Mouse (Mus musculus): ENCODE measurements around the gene Tbcel. TPM values are rescaled to one million over a fixed set of nuclear protein-coding genes. Genes with fewer than 3 reads are reported as not detected.

The Tbcel gene
- polyA plus RNA-seq, 1 experiment from 2014 or later: 4.4 TPM

DNA sequence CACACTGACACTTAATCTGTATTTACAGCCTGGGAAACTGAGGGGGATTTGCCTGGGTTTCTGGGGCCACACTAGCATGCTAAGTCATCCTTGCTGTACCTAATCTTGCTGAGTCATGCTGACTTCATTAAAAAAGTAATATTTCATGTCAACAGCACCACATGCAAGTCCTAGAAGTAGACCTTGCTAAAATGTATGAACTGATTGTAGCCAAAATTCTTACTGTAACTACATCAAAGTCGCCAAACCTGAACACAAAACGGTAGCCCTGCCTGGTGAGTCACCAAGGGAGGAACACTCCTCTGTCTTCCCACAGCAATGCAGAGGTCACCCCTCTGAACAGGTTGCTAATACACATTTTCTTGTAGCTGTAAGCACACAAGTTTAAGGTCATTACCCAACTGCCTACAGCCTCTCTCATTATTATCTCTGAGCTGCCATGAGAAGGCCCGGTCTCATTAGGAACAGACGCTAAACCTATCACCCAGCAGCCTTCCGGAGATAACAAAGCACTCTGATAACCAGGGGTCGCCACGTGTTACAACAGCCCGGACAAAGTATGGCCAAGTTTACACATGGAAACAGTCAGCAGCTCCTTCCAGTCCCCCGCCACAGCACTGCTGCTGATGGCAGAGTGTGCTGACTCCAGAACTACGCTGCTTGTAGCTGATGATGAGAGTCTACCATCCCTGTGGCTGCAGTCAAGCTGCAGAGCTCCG lies 46.1 kb downstream of the Tbcel start:
- Histone ChIP-seq H3K4me1 (peaks cover 10% of the 10 kb centered on the region), H3K9me3 (no peaks in the 10 kb centered on the region), H3K36me3 (replicated peaks) (no peaks in the 10 kb centered on the region), H3K27ac (no peak overlapping the region), H3K27me3 (replicated peaks) (no peaks in the 10 kb centered on the region), H3K4me2 (no peak overlapping the region), H3K4me3 (no peak overlapping the region), H3K9ac (no peak overlapping the region)
- 83% methylated on average over 11 of the region's 11 CpGs for WGBS
- no peak for ATAC-seq (replicated peaks)

- no peaks in the 10 kb centered on the region for H3K36me3 ChIP-seq (replicated peaks)
- H3K27ac ChIP-seq: no peak overlapping the region
- WGBS: 87% methylated on average over 10 of the region's 10 CpGs
- ATAC-seq (replicated peaks): no peak
- peaks cover 10% of the 10 kb centered on the region for H3K4me1 ChIP-seq
- no peaks in the 10 kb centered on the region for H3K9me3 ChIP-seq
- no peak overlapping the region for H3K9ac ChIP-seq
- no peaks in the 10 kb centered on the region for H3K27me3 ChIP-seq (replicated peaks)
- no peak overlapping the region for H3K4me2 ChIP-seq
- no peak overlapping the region for H3K4me3 ChIP-seq
These were observed 47.3 kb downstream of the Tbcel start for GRCm38 (mm10) chr9:42460353-42460752.

- H3K9me3 ChIP-seq: no peaks in the 10 kb centered on the region
- H3K4me3 ChIP-seq: no peak overlapping the region
- ATAC-seq (replicated peaks): no peak
- H3K4me2 ChIP-seq: no peak overlapping the region
- 91% methylated on average over 6 of the region's 6 CpGs for WGBS
- peaks cover 10% of the 10 kb centered on the region for H3K4me1 ChIP-seq
- H3K9ac ChIP-seq: no peak overlapping the region
- no peak overlapping the region for H3K27ac ChIP-seq
- no peaks in the 10 kb centered on the region for H3K27me3 ChIP-seq (replicated peaks)
- H3K36me3 ChIP-seq (replicated peaks): no peaks in the 10 kb centered on the region
These were observed 47.9 kb downstream of the Tbcel start for GRCm38 (mm10) chr9:42459736-42460135.

- Histone ChIP-seq H3K27ac (no peak overlapping the region), H3K4me3 (no peak overlapping the region), H3K9ac (no peak overlapping the region), H3K4me2 (no peak overlapping the region), H3K9me3 (no peaks in the 10 kb centered on the region), H3K27me3 (replicated peaks) (no peaks in the 10 kb centered on the region), H3K4me1 (peaks cover 10% of the 10 kb centered on the region), H3K36me3 (replicated peaks) (no peaks in the 10 kb centered on the region)
- no peak for ATAC-seq (replicated peaks)
- 68% methylated on average over 9 of the region's 9 CpGs for WGBS
These were observed 48.7 kb downstream of the Tbcel start for GRCm38 (mm10) chr9:42458741-42459515.

DNA sequence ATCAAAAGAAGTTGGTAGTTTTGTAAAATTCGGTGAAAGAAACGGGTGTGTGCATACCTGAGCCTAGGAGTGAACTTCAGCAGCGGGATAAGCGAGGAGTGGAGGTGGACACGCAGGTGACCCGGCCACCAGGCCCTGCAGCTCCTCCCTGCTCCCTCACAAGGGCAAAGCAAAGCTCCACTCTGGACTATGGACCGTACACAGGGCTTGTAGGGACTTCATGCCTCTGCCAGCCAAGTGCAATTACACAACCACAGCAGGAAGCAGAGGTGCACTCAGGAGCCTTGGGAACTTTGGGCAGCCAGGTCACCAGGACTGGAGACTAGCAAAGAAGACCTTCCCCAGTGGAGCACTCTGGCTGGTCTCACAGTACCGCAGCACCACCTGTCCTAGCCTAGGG lies 50.1 kb downstream of the Tbcel start:
- Histone ChIP-seq H3K4me2 (no peak overlapping the region), H3K27ac (no peak overlapping the region), H3K4me3 (no peak overlapping the region), H3K4me1 (0 out of 2 replicates have a peak, but pooled peaks cover 3% of the 10 kb centered on the region), H3K9me3 (no peaks in the 10 kb centered on the region), H3K36me3 (replicated peaks) (no peaks in the 10 kb centered on the region), H3K9ac (no peak overlapping the region), H3K27me3 (replicated peaks) (no peaks in the 10 kb centered on the region)
- no peak for ATAC-seq (replicated peaks)
- 95% methylated on average over 8 of the region's 8 CpGs for WGBS

- Histone ChIP-seq H3K27me3 (replicated peaks) (no peaks in the 10 kb centered on the region), H3K9ac (no peak overlapping the region), H3K36me3 (replicated peaks) (peaks cover 12% of the 10 kb centered on the region; the same call in 1 of the 2 replicates), H3K27ac (no peak overlapping the region), H3K9me3 (no peaks in the 10 kb centered on the region), H3K4me2 (no peak overlapping the region), H3K4me1 (0 out of 2 replicates have a peak, but pooled peaks cover 3% of the 10 kb centered on the region), H3K4me3 (no peak overlapping the region)
- WGBS: 87% methylated on average over 8 of the region's 8 CpGs
- no peak for ATAC-seq (replicated peaks)
These were observed 53.2 kb downstream of the Tbcel start for GRCm38 (mm10) chr9:42454364-42454763.

DNA sequence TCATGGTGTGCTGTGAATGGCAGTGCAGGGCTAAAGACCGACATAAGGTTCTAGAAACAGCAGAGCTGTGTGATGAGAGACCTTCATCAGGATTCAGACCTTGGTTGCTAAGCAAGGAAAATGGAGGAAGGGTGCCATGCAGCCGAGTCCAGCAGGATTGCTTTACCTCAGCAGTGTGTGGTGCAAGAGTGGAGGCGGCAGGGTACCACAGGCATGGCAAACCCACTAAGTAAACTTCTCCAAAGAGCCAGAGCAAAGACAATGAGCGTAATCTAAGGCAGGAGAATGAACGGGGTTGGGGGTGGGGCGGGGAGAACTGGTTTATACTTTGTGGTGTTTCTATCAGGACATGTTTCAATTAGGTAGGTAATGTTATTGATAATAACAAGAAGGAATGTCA lies 58.6 kb downstream of the Tbcel start:
- H3K27me3 ChIP-seq (replicated peaks): no peaks in the 10 kb centered on the region
- H3K4me2 ChIP-seq: no peak overlapping the region
- H3K9me3 ChIP-seq: no peaks in the 10 kb centered on the region
- H3K4me3 ChIP-seq: no peak overlapping the region
- H3K36me3 ChIP-seq (replicated peaks): peaks cover 14% of the 10 kb centered on the region; the same call in 1 of the 2 replicates
- H3K4me1 ChIP-seq: no peaks in the 10 kb centered on the region
- H3K27ac ChIP-seq: no peak overlapping the region
- no peak for ATAC-seq (replicated peaks)
- WGBS: 92% methylated on average over 6 of the region's 6 CpGs
- H3K9ac ChIP-seq: no peak overlapping the region

GRCm38 (mm10) chr9:42442100-42442499 lies 65.5 kb downstream of the Tbcel start:
- Histone ChIP-seq H3K27me3 (replicated peaks) (no peaks in the 10 kb centered on the region), H3K4me3 (no peak overlapping the region), H3K36me3 (replicated peaks) (peaks cover 27% of the 10 kb centered on the region), H3K9ac (no peak overlapping the region), H3K9me3 (no peaks in the 10 kb centered on the region), H3K4me1 (no peaks in the 10 kb centered on the region), H3K4me2 (no peak overlapping the region), H3K27ac (no peak overlapping the region)
- 95% methylated on average over 8 of the region's 8 CpGs for WGBS
- no peak for ATAC-seq (replicated peaks)

DNA sequence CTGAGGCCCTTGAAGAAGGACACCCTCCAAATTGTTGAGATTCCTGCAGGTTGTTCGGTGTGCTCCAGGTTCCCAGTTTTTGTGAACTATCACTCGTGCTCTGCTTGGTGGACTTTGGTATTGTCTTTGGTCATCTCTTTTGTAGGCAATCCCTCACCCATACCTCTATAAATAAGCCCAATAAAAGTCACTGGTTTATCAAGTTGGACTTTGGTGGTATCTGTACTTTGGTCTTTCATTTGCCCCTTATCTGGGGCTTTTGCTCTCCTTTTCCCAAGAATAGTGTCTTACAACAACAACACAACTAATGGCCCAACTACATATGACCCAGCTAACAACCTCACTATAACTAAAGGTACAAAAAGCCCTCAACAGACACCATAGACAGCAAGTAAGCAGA lies 66.4 kb downstream of the Tbcel start:
- H3K27me3 ChIP-seq (replicated peaks): no peaks in the 10 kb centered on the region
- no peak overlapping the region for H3K9ac ChIP-seq
- 95% methylated on average over 2 of the region's 2 CpGs for WGBS
- ATAC-seq (replicated peaks): no peak
- H3K4me1 ChIP-seq: no peaks in the 10 kb centered on the region
- H3K27ac ChIP-seq: no peak overlapping the region
- no peak overlapping the region for H3K4me3 ChIP-seq
- no peaks in the 10 kb centered on the region for H3K9me3 ChIP-seq
- peaks cover 34% of the 10 kb centered on the region for H3K36me3 ChIP-seq (replicated peaks)
- no peak overlapping the region for H3K4me2 ChIP-seq

GRCm38 (mm10) chr9:42439446-42439845 lies 68.2 kb downstream of the Tbcel start:
- WGBS: 32% methylated on average over 4 of the region's 4 CpGs
- Histone ChIP-seq H3K9ac (no peak overlapping the region), H3K9me3 (no peaks in the 10 kb centered on the region), H3K36me3 (replicated peaks) (peaks cover 34% of the 10 kb centered on the region), H3K4me1 (no peaks in the 10 kb centered on the region), H3K27me3 (replicated peaks) (no peaks in the 10 kb centered on the region), H3K4me3 (no peak overlapping the region), H3K27ac (no peak overlapping the region), H3K4me2 (no peak overlapping the region)
- no peak for ATAC-seq (replicated peaks)

GRCm38 (mm10) chr9:42432155-42432554 lies 75.5 kb downstream of the Tbcel start:
- no peaks in the 10 kb centered on the region for H3K27me3 ChIP-seq (replicated peaks)
- no peaks in the 10 kb centered on the region for H3K9me3 ChIP-seq
- H3K27ac ChIP-seq: no peak overlapping the region
- no peak overlapping the region for H3K4me3 ChIP-seq
- H3K9ac ChIP-seq: no peak overlapping the region
- 96% methylated on average over 2 of the region's 2 CpGs for WGBS
- H3K4me2 ChIP-seq: no peak overlapping the region
- no peak for ATAC-seq (replicated peaks)
- H3K36me3 ChIP-seq (replicated peaks): peaks cover 8% of the 10 kb centered on the region
- no peaks in the 10 kb centered on the region; the same call in 1 of the 2 replicates for H3K4me1 ChIP-seq

GRCm38 (mm10) chr9:42431606-42432005 lies 76.0 kb downstream of the Tbcel start:
- Histone ChIP-seq H3K9ac (no peak overlapping the region), H3K4me3 (no peak overlapping the region), H3K4me1 (no peaks in the 10 kb centered on the region; the same call in 1 of the 2 replicates), H3K27ac (no peak overlapping the region), H3K36me3 (replicated peaks) (peaks cover 3% of the 10 kb centered on the region), H3K9me3 (no peaks in the 10 kb centered on the region), H3K27me3 (replicated peaks) (no peaks in the 10 kb centered on the region), H3K4me2 (no peak overlapping the region)
- 92% methylated on average over 2 of the region's 2 CpGs for WGBS
- no peak for ATAC-seq (replicated peaks)

Measured in midbrain, embryonic 15.5 days (tissue).